Mouse (Mus musculus) midbrain, embryonic 11.5 days (tissue): ENCODE measurements around the gene Mrps34. TPM values are rescaled to one million over a fixed set of nuclear protein-coding genes. Genes with fewer than 3 reads are reported as not detected.
A peak's percentile ranks its signal among the peaks of the same experiment; 100 is the strongest.

Experiments
- ATAC-seq: fragments of 200-750 bp; cut with Nextera tagmentation; 2 replicates; pipeline ENCODE4 v1.8.0; 2017; ENCODE audit warnings: moderate TSS enrichment, moderate library complexity; ENCODE audit not compliant: low FRiP score
- DNase-seq: peaks from one replicate; pipeline ENCODE4 v3.0.0; 2015; ENCODE audit warnings: low spot score; ENCODE audit errors: missing footprints
- H3K27ac ChIP-seq: fragments of 300-500 bp; sonication (generic); 2 replicates; pipeline ENCODE4 v1.5.1; 2014; ENCODE audit warnings: low read depth, low read length
- H3K27me3 ChIP-seq: fragments of 300-500 bp; sonication (generic); 2 replicates; pipeline ENCODE4 v1.6.1; 2014; ENCODE audit warnings: mild to moderate bottlenecking, low read length, moderate library complexity, mixed read lengths; ENCODE audit not compliant: control insufficient read depth, insufficient read depth
- H3K36me3 ChIP-seq: fragments of 300-500 bp; sonication (generic); 2 replicates; pipeline ENCODE4 v1.6.1; 2014; ENCODE audit warnings: mild to moderate bottlenecking, low read length, moderate library complexity, mixed read lengths; ENCODE audit not compliant: control insufficient read depth, insufficient read depth
- H3K4me1 ChIP-seq: fragments of 300-500 bp; sonication (generic); 2 replicates; pipeline ENCODE4 v1.6.1; 2014; ENCODE audit warnings: low read length; ENCODE audit not compliant: control insufficient read depth, insufficient read depth
- H3K4me2 ChIP-seq: fragments of 300-500 bp; sonication (generic); 2 replicates; pipeline ENCODE4 v1.6.1; 2014; ENCODE audit warnings: mild to moderate bottlenecking, moderate library complexity
- H3K4me3 ChIP-seq: fragments of 300-500 bp; sonication (generic); 2 replicates; pipeline ENCODE4 v1.5.1; 2014; ENCODE audit warnings: low read depth, low read length
- H3K9ac ChIP-seq: fragments of 300-500 bp; sonication (generic); 2 replicates; pipeline ENCODE4 v1.6.1; 2014; ENCODE audit warnings: low read length
- H3K9me3 ChIP-seq: fragments of 300-500 bp; sonication (generic); 2 replicates; pipeline ENCODE4 v1.6.1; 2016; ENCODE audit warnings: low read length; ENCODE audit not compliant: control insufficient read depth
- WGBS: fragments of 180-500 bp; shearing (Covaris S2); extraction: QIAGEN DNeasy Blood & Tissue Kit; methylation state at CpG from one replicate; pipeline ENCODE4 v1.1.7; 2014; 5-methylcytosine and 5-hydroxymethylcytosine counted together
- polyA plus RNA-seq: library from polyadenylated mRNA; unstranded; fragments of >200 nt; fragmentation: Nextera tagmentation; extraction: Ambion mirVana; gene quantifications from 2 replicates; pipeline ENCODE4 v1.2.1, GENCODE M21; 2014

Gene Mrps34
- 68.6 and 73.2 TPM in 2 replicates for polyA plus RNA-seq

DNA sequence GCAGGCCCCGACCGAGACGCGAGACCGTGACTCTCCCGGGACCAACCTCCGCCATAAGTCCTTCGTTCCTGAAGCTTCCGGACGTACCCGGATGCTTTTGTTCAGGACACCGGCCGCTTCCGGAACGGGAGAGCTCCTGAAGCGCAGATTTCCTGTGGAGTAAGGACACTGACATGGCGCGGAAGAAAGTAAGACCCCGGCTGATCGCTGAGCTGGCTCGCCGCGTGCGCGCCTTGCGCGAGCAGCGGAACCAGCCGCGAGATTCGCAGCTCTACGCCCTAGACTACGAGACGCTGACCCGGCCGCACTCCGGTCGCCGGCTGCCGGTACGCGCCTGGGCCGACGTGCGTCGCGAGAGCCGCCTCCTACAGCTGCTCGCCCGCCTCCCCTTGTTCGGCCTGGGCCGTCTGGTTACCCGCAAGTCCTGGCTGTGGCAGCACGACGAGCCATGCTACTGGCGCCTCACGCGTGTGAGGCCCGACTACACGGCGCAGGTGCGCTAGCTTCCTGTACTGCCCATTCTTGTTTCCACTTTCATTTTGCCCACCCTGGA lies at the start of gene Mrps34, which contains the start of gene Eme2:
Gene Mrps34, plus strand, starts transcription at position 122 of the 553 bp plus-strand sequence.
Gene Eme2, minus strand, starts transcription at position 93 of the 553 bp plus-strand sequence.
- DNase-seq (peak; percentile 98), ATAC-seq (peak; percentile 62)
- Histone ChIP-seq H3K4me2 (peak within 1 kb of the TSS; percentile 70), H3K27me3 (no peaks in the 10 kb centered on the region), H3K36me3 (peaks cover 34% of the 10 kb centered on the region), H3K27ac (peak within 1 kb of the TSS; percentile 56), H3K9me3 (no peaks in the 10 kb centered on the region), H3K4me3 (peak within 1 kb of the TSS; percentile 90), H3K4me1 (peaks cover 25% of the 10 kb centered on the region), H3K9ac (peak within 1 kb of the TSS; percentile 90)
- WGBS = under 1% methylated on average over 62 of the region's 62 CpGs

DNA sequence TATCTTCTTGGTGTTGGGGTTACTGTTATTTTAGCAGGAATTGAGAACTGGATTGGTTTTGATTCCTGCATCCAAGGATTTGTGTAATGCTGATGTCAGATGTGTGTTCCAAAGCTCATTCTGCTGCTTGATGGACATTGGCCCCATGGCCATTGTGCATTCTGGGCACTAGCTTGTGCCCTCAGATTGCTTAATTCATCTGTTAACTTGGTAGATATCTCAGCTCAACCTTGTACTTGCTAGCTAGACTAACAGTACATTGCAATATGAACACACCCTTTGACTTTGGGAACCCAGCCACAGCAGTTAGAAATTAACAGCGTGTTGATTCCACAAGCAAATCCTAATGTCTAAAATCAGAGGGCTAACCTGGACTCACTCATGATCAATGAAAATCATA lies 47.5 kb upstream of the Mrps34 start:
- Histone ChIP-seq H3K4me2 (no peak overlapping the region), H3K4me3 (no peak overlapping the region), H3K4me1 (peaks cover 4% of the 10 kb centered on the region; the same call in 1 of the 2 replicates), H3K9me3 (no peaks in the 10 kb centered on the region), H3K9ac (no peak overlapping the region), H3K36me3 (no peaks in the 10 kb centered on the region), H3K27me3 (no peaks in the 10 kb centered on the region; the same call in 1 of the 2 replicates), H3K27ac (no peak overlapping the region)
- DNase-seq = no peak
- WGBS = 92% methylated on average over 1 of the region's 1 CpGs
- ATAC-seq = no peak

DNA sequence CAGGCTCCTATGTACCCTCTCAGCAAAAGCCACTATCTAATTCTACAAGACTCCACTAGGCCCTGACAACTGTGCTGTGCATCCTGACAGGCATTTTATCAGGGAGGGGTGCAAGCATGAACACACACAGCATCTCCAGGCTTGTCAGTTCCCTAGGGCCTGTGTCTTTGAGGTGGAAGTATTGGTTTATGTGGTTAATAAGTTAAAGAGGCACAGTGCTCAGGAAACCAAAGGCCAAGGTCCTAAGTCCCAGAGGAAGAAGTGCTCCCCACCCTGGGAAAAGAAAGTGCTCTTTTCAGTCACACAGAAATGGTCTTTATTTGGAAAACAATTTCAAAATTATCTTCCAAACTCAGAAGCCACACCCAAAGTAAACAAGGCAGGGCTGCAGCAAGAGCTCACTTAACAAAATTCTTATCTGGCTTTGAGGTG lies 46.3 kb upstream of the Mrps34 start:
- no peak for DNase-seq
- H3K4me1 ChIP-seq = peaks cover 4% of the 10 kb centered on the region; the same call in 1 of the 2 replicates
- no peaks in the 10 kb centered on the region; the same call in 1 of the 2 replicates for H3K27me3 ChIP-seq
- H3K27ac ChIP-seq = no peak overlapping the region
- no peaks in the 10 kb centered on the region for H3K36me3 ChIP-seq
- H3K9me3 ChIP-seq = no peaks in the 10 kb centered on the region
- no peak overlapping the region for H3K9ac ChIP-seq
- peak overlapping the region; percentile 60; the same call in 1 of the 2 replicates for H3K4me2 ChIP-seq
- 0 out of 2 replicates have a peak overlapping the region, but pooled peaks have one; percentile 1 for H3K4me3 ChIP-seq
- ATAC-seq = no peak

DNA sequence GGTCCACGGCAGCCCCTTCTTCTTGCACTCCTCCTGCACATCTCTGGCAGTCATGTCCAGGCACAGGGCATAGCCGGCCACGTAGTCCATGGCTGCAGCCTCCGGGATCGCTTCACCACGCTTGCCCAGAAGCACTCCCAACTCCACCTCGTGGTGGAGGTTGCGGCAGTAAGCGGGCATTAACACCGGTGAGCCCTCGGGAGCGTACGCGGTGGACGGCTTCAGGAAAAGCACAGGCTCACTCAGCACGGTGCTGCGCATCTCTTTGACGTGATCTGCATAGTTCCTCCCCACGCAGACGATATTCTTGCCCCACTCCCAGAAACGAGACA lies 45.2 kb upstream of the Mrps34 start:
- ATAC-seq (peak; percentile 62), DNase-seq (peak; percentile 98)
- Histone ChIP-seq H3K27ac (peak overlapping the region; percentile 73), H3K36me3 (no peaks in the 10 kb centered on the region), H3K4me1 (peaks cover 4% of the 10 kb centered on the region; the same call in 1 of the 2 replicates), H3K27me3 (no peaks in the 10 kb centered on the region; the same call in 1 of the 2 replicates), H3K9me3 (no peaks in the 10 kb centered on the region), H3K4me3 (peak overlapping the region; percentile 76), H3K9ac (peak overlapping the region; percentile 71), H3K4me2 (peak overlapping the region; percentile 60)
- under 1% methylated on average over 21 of the region's 21 CpGs for WGBS

DNA sequence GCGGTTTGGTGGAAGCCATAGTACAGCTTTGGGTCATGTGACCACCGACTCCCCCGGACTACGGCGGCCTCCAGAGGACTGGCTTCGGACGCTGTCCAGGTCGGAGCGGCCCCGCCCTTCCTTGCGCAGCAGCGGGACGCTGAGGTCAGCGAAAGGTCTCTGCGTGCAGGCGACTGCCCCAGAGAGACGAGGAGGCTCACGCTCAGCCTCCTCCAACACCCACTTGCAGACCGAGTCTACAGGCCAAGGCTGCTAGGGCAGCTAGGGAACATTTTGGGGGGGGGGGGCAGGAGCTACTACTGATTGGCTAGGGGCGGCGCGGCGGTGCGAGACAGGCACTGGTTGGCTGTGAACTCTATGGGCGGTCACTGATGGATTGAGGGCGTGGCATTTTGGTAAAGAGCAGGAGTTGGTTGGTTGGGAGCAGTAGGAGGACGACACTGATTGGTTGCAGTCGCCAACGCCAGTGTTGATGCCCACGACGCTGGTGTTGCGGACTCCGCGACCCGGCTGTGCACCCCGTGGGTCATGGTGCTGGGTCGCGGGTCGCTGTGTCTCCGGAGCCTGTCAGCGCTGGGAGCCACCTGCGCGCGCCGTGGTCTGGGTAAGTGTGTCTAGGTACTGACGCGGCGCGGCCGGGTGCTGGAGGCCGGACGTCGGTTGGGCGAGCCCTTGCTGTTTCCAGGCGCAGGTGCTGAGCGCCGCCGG lies 44.7 kb upstream of the Mrps34 start, which contains the start of gene Fahd1:
Gene Fahd1, minus strand, starts transcription at position 300 of the 708 bp plus-strand sequence.
- no peaks in the 10 kb centered on the region for H3K36me3 ChIP-seq
- under 1% methylated on average over 53 of the region's 58 CpGs for WGBS
- H3K27ac ChIP-seq = peak within 1 kb of the TSS; percentile 73
- no peaks in the 10 kb centered on the region for H3K9me3 ChIP-seq
- peak; percentile 100 for ATAC-seq
- no peaks in the 10 kb centered on the region; the same call in 1 of the 2 replicates for H3K27me3 ChIP-seq
- peak within 1 kb of the TSS; percentile 71 for H3K9ac ChIP-seq
- peaks cover 4% of the 10 kb centered on the region; the same call in 1 of the 2 replicates for H3K4me1 ChIP-seq
- peak within 1 kb of the TSS; percentile 72 for H3K4me2 ChIP-seq
- peak within 1 kb of the TSS; percentile 76 for H3K4me3 ChIP-seq
- peak; percentile 98 for DNase-seq

DNA sequence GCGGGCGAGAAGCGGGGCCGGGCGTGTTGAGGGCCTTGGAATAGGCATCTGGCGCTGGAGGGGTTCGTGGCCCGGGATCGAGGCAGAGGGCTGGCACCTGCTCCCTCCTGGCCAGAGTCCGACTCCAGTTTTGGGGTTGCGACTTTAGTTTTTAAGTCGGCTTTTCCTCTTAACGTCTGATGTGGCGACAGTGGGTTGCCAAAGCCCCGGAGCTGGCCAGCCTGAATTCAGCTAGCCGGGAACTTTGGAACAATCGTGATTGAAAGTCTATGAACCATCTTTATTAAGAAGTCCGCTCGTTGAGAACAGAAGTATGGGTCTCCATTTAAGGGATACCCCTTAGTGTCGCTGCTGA lies 44.2 kb upstream of the Mrps34 start:
- Histone ChIP-seq H3K9ac (peak overlapping the region; percentile 70), H3K27ac (0 out of 2 replicates have a peak overlapping the region, but pooled peaks have one; percentile 73), H3K9me3 (no peaks in the 10 kb centered on the region), H3K4me1 (peaks cover 4% of the 10 kb centered on the region; the same call in 1 of the 2 replicates), H3K27me3 (no peaks in the 10 kb centered on the region; the same call in 1 of the 2 replicates), H3K4me2 (peak overlapping the region; percentile 72), H3K36me3 (no peaks in the 10 kb centered on the region), H3K4me3 (peak overlapping the region; percentile 76)
- ATAC-seq (no peak), DNase-seq (no peak)
- WGBS = 1% methylated on average over 20 of the region's 20 CpGs

DNA sequence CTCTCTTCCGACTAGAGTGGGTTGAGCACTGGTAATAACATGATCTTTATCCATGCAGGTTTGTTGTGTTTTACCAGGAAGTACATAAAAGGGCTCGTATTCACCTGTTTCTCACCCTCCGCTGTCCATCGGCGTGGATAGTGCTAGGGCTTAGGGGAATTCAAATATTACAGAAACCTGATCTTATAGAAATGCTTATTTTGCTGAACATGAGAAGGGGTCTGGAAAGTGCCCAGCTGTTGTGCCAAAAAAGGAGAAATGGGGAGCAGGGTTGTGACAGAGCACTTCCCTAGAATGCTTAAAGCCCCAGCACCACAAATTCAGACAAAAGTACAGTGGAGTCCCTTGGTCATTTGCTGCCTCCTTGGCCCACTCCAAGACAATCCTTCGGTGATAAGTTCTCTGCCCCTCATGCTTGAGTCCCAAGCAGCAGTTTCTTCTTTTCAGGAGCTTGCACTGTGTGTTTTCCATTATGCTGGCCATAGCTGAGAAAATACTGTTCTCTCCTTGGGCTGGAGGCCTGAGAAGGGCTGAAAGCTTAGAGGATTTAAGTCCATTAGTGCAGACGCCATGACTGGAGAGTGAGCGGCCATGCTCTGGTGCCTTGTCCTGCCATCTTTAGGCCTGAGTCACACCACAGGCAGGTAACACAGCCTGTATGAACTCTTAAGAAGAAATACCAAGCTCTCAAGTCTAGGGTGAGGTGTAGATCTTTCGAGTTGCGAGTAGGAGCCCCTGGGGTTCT lies 43.4 kb upstream of the Mrps34 start:
- no peak overlapping the region for H3K9ac ChIP-seq
- H3K4me3 ChIP-seq = no peak overlapping the region
- peak overlapping the region; percentile 72 for H3K4me2 ChIP-seq
- no peaks in the 10 kb centered on the region for H3K9me3 ChIP-seq
- no peak for DNase-seq
- H3K36me3 ChIP-seq = no peaks in the 10 kb centered on the region
- peaks cover 4% of the 10 kb centered on the region; the same call in 1 of the 2 replicates for H3K4me1 ChIP-seq
- ATAC-seq = no peak
- no peak overlapping the region for H3K27ac ChIP-seq
- no peaks in the 10 kb centered on the region; the same call in 1 of the 2 replicates for H3K27me3 ChIP-seq
- WGBS = 77% methylated on average over 10 of the region's 10 CpGs

DNA sequence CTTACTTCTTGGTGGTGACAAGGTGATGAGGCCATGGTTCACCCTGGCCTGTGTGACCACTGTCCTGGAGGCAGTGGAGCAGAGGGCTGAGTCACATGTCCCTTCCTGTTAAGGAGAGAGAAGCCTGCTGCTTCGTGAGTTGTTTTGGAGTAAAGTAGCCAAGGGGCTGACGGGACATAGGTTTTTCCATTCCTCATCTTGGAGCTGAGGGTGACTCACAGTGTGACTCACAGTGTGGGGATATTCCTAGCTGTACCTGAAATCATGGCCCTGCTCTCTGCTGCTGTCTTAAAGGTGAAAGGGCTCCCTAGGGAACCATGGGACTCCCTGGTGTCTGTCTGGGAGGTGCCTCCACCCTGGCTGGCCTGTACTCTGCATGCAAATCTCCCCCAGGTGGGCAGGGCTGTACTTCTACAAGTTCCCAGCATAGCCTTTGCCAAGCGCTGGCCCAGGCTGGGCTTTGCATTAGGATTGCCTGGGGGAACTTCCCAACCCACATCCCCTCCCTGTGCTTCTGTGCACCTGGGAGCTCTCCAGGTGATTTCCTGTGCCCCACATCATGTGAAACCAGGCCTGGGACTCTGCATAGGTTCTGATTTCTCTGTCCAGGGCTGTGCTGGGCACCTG lies 39.0 kb upstream of the Mrps34 start:
- H3K9me3 ChIP-seq = no peaks in the 10 kb centered on the region
- H3K4me1 ChIP-seq = no peaks in the 10 kb centered on the region
- H3K4me3 ChIP-seq = no peak overlapping the region
- no peak overlapping the region for H3K27ac ChIP-seq
- no peak overlapping the region for H3K9ac ChIP-seq
- no peaks in the 10 kb centered on the region; the same call in 1 of the 2 replicates for H3K27me3 ChIP-seq
- WGBS = 82% methylated on average over 3 of the region's 3 CpGs
- no peaks in the 10 kb centered on the region for H3K36me3 ChIP-seq
- no peak overlapping the region for H3K4me2 ChIP-seq
- DNase-seq (no peak), ATAC-seq (no peak)
